Mouse (Mus musculus): ENCODE measurements around the gene Dpyd. TPM values are rescaled to one million over a fixed set of nuclear protein-coding genes. Genes with fewer than 3 reads are reported as not detected.

Gene Dpyd
- polyA plus RNA-seq, 1 experiment from 2014 or later: 3.0 TPM

- no peak for DNase-seq (ENCODE audit: low spot score)
- H3K4me2 ChIP-seq (ENCODE audit: low read length): no peak overlapping the region
- H3K36me3 ChIP-seq (ENCODE audit: control insufficient read depth, insufficient read depth, low read length): no peaks in the 10 kb centered on the region
- H3K4me1 ChIP-seq (ENCODE audit: control insufficient read depth, insufficient read depth, low read length): no peaks in the 10 kb centered on the region
- no peak overlapping the region for H3K9ac ChIP-seq (ENCODE audit: low read length)
- H3K27ac ChIP-seq (ENCODE audit: low read depth, low read length): no peak overlapping the region
- WGBS: 81% methylated on average over 1 of the region's 1 CpGs
- no peaks in the 10 kb centered on the region for H3K27me3 ChIP-seq (replicated peaks; ENCODE audit: control insufficient read depth, insufficient read depth, low read length)
- no peak for ATAC-seq
- H3K4me3 ChIP-seq (ENCODE audit: low read depth, low read length): no peak overlapping the region
- H3K9me3 ChIP-seq (replicated peaks; ENCODE audit: control insufficient read depth, low read length): no peaks in the 10 kb centered on the region
These were observed 251.0 kb downstream of the Dpyd start for GRCm38 (mm10) chr3:118812885-118813284.

DNA sequence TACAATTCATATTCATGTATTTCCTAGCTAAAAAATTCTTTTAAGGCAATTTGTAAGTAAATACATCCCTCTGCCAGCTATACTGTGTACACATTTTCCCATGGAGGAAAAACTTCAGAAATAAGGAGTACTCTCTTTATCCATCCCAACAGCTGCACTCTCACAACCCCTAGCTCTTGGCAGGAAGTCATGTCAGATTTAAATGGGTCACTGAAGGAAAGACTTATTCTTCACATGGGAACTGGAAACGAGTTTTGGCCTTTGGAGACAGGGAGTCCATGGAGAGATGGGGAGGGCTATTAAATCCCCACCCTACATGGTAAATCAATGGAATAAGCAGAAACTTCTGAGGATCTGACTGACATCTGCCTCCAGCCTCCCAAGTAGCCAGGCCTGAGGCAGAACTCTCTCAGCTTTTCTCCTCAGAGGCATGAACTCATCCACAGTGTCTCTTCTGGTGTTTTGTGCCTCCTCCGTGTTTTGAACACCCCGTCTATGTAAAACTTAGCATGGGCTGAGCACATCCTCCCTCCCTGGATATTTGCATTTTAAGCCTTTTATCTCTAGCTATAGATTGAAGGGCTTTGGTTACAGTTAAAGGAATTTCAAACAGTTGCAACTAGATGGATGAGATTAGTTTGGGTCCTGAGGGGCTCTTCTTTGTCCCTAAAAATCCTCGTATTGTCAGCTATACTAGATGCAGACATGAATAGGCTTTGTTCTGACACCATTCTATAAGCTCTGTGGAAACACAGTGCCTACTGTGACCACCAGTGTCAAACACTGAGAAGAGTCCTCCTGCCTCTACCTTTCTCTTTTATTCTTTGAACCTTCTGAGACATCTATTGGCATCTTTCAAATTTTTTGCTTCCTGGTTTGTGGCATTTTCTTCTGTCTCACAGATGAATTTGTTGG, 288.9 kb downstream of the Dpyd start:
- DNase-seq (ENCODE audit: low spot score): no peak
- ATAC-seq: no peak
- Histone ChIP-seq H3K4me2 (ENCODE audit: low read length) (no peak overlapping the region), H3K36me3 (ENCODE audit: control insufficient read depth, insufficient read depth, low read length) (no peaks in the 10 kb centered on the region), H3K9ac (ENCODE audit: low read length) (no peak overlapping the region), H3K27ac (ENCODE audit: low read depth, low read length) (no peak overlapping the region), H3K4me3 (ENCODE audit: low read depth, low read length) (no peak overlapping the region), H3K4me1 (ENCODE audit: control insufficient read depth, insufficient read depth, low read length) (no peaks in the 10 kb centered on the region), H3K27me3 (replicated peaks; ENCODE audit: control insufficient read depth, insufficient read depth, low read length) (no peaks in the 10 kb centered on the region), H3K9me3 (replicated peaks; ENCODE audit: control insufficient read depth, low read length) (no peaks in the 10 kb centered on the region)
- WGBS: 14% methylated on average over 4 of the region's 4 CpGs

- WGBS: 93% methylated on average over 5 of the region's 5 CpGs
- no peak for ATAC-seq
These were observed 290.8 kb downstream of the Dpyd start for GRCm38 (mm10) chr3:118852711-118853110.

DNA sequence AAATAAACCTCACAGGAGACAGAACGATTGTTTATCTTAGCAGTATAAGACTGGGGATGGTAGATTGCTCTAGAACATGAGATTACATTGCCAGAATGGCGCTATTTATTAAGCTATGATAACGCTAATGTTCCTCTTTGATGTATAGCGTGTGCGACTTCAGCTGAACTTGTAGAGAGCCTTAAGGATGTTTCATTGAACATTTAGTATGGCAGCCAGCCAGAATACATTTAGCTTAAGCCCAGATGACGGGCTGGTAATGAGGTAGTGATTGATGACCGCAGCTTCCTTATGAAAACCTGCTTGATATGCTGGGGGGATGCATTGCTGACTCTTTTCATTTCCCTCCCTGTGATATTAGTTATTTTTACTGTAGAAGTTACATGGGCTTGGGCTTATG, 293.5 kb downstream of the Dpyd start:
- H3K9me3 ChIP-seq (replicated peaks; ENCODE audit: control insufficient read depth, low read length): no peaks in the 10 kb centered on the region
- WGBS: 71% methylated on average over 7 of the region's 7 CpGs
- no peak for ATAC-seq
- no peaks in the 10 kb centered on the region for H3K27me3 ChIP-seq (replicated peaks; ENCODE audit: control insufficient read depth, insufficient read depth, low read length)
- H3K9ac ChIP-seq (ENCODE audit: low read length): no peak overlapping the region
- H3K36me3 ChIP-seq (ENCODE audit: control insufficient read depth, insufficient read depth, low read length): no peaks in the 10 kb centered on the region
- no peak overlapping the region for H3K4me3 ChIP-seq (ENCODE audit: low read depth, low read length)
- H3K27ac ChIP-seq (ENCODE audit: low read depth, low read length): no peak overlapping the region
- H3K4me1 ChIP-seq (ENCODE audit: control insufficient read depth, insufficient read depth, low read length): no peaks in the 10 kb centered on the region
- peak; percentile 30 for DNase-seq (ENCODE audit: low spot score)
- no peak overlapping the region for H3K4me2 ChIP-seq (ENCODE audit: low read length)

More at GRCm38 (mm10) chr3:118852711-118853110, 290.8 kb downstream of the Dpyd start:
- H3K36me3 ChIP-seq (ENCODE audit: control insufficient read depth, insufficient read depth, low read length): no peaks in the 10 kb centered on the region
- no peak overlapping the region for H3K9ac ChIP-seq (ENCODE audit: low read length)
- no peak overlapping the region for H3K4me3 ChIP-seq (ENCODE audit: low read depth, low read length)
- no peak overlapping the region for H3K4me2 ChIP-seq (ENCODE audit: low read length)
- no peak overlapping the region for H3K27ac ChIP-seq (ENCODE audit: low read depth, low read length)
- no peaks in the 10 kb centered on the region for H3K27me3 ChIP-seq (replicated peaks; ENCODE audit: control insufficient read depth, insufficient read depth, low read length)
- no peaks in the 10 kb centered on the region for H3K4me1 ChIP-seq (ENCODE audit: control insufficient read depth, insufficient read depth, low read length)
- no peak for DNase-seq (ENCODE audit: low spot score)
- H3K9me3 ChIP-seq (replicated peaks; ENCODE audit: control insufficient read depth, low read length): no peaks in the 10 kb centered on the region

GRCm38 (mm10) chr3:118869113-118870107, 307.5 kb downstream of the Dpyd start:
- no peaks in the 10 kb centered on the region for H3K4me1 ChIP-seq (ENCODE audit: control insufficient read depth, insufficient read depth, low read length)
- WGBS: 82% methylated on average over 10 of the region's 10 CpGs
- H3K27me3 ChIP-seq (replicated peaks; ENCODE audit: control insufficient read depth, insufficient read depth, low read length): no peaks in the 10 kb centered on the region
- ATAC-seq (no peak), DNase-seq (ENCODE audit: low spot score) (no peak)
- H3K36me3 ChIP-seq (ENCODE audit: control insufficient read depth, insufficient read depth, low read length): no peaks in the 10 kb centered on the region
- no peak overlapping the region for H3K9ac ChIP-seq (ENCODE audit: low read length)
- H3K27ac ChIP-seq (ENCODE audit: low read depth, low read length): no peak overlapping the region
- no peaks in the 10 kb centered on the region for H3K9me3 ChIP-seq (replicated peaks; ENCODE audit: control insufficient read depth, low read length)
- H3K4me2 ChIP-seq (ENCODE audit: low read length): no peak overlapping the region
- no peak overlapping the region for H3K4me3 ChIP-seq (ENCODE audit: low read depth, low read length)

GRCm38 (mm10) chr3:118875871-118876270, 313.9 kb downstream of the Dpyd start:
- Histone ChIP-seq H3K4me1 (ENCODE audit: control insufficient read depth, insufficient read depth, low read length) (no peaks in the 10 kb centered on the region), H3K36me3 (ENCODE audit: control insufficient read depth, insufficient read depth, low read length) (no peaks in the 10 kb centered on the region), H3K27ac (ENCODE audit: low read depth, low read length) (no peak overlapping the region), H3K4me3 (ENCODE audit: low read depth, low read length) (no peak overlapping the region), H3K27me3 (replicated peaks; ENCODE audit: control insufficient read depth, insufficient read depth, low read length) (no peaks in the 10 kb centered on the region), H3K4me2 (ENCODE audit: low read length) (no peak overlapping the region), H3K9me3 (replicated peaks; ENCODE audit: control insufficient read depth, low read length) (no peaks in the 10 kb centered on the region), H3K9ac (ENCODE audit: low read length) (no peak overlapping the region)
- 20% methylated on average over 2 of the region's 2 CpGs for WGBS
- ATAC-seq (peak; percentile 58; the same call in 1 of the 2 replicates), DNase-seq (ENCODE audit: low spot score) (peak; percentile 39)

GRCm38 (mm10) chr3:118899036-118899435, 337.1 kb downstream of the Dpyd start:
- WGBS: 78% methylated on average over 11 of the region's 11 CpGs
- no peak overlapping the region for H3K27ac ChIP-seq (ENCODE audit: low read depth, low read length)
- H3K9ac ChIP-seq (ENCODE audit: low read length): no peak overlapping the region
- no peaks in the 10 kb centered on the region for H3K36me3 ChIP-seq (ENCODE audit: control insufficient read depth, insufficient read depth, low read length)
- peak; percentile 15 for DNase-seq (ENCODE audit: low spot score)
- H3K9me3 ChIP-seq (replicated peaks; ENCODE audit: control insufficient read depth, low read length): no peaks in the 10 kb centered on the region
- H3K4me1 ChIP-seq (ENCODE audit: control insufficient read depth, insufficient read depth, low read length): no peaks in the 10 kb centered on the region
- ATAC-seq: peak; percentile 40; the same call in 1 of the 2 replicates
- no peak overlapping the region for H3K4me3 ChIP-seq (ENCODE audit: low read depth, low read length)
- H3K4me2 ChIP-seq (ENCODE audit: low read length): no peak overlapping the region
- H3K27me3 ChIP-seq (replicated peaks; ENCODE audit: control insufficient read depth, insufficient read depth, low read length): no peaks in the 10 kb centered on the region

GRCm38 (mm10) chr3:118991312-118991711, 429.4 kb downstream of the Dpyd start:
- DNase-seq (ENCODE audit: low spot score): no peak
- 92% methylated on average over 2 of the region's 2 CpGs for WGBS
- no peaks in the 10 kb centered on the region for H3K9me3 ChIP-seq (replicated peaks; ENCODE audit: control insufficient read depth, low read length)
- H3K4me3 ChIP-seq (ENCODE audit: low read depth, low read length): no peak overlapping the region
- H3K4me2 ChIP-seq (ENCODE audit: low read length): no peak overlapping the region
- H3K4me1 ChIP-seq (ENCODE audit: control insufficient read depth, insufficient read depth, low read length): no peaks in the 10 kb centered on the region
- no peaks in the 10 kb centered on the region for H3K36me3 ChIP-seq (ENCODE audit: control insufficient read depth, insufficient read depth, low read length)
- no peak overlapping the region for H3K27ac ChIP-seq (ENCODE audit: low read depth, low read length)
- ATAC-seq: no peak
- no peak overlapping the region for H3K9ac ChIP-seq (ENCODE audit: low read length)
- no peaks in the 10 kb centered on the region for H3K27me3 ChIP-seq (replicated peaks; ENCODE audit: control insufficient read depth, insufficient read depth, low read length)

Measured in forebrain, embryonic 14.5 days (tissue).